Mouse (Mus musculus) forebrain, postnatal 0 days (tissue): Measurements from ENCODE around the gene Drc3. TPM values are rescaled to one million over a fixed set of nuclear protein-coding genes. Genes with fewer than 3 reads are reported as not detected.
A peak's percentile ranks its signal among the peaks of the same experiment; 100 is the strongest.

Experiments
- ATAC-seq: fragments of 200-750 bp; cut with Nextera tagmentation; 2 replicates; pipeline ENCODE4 v1.8.0; 2017; ENCODE audit warnings: mild to moderate bottlenecking, moderate library complexity
- DNase-seq: peaks from one replicate; pipeline ENCODE4 v3.0.0-alpha.2; 2015
- H3K27ac ChIP-seq: fragments of 300-500 bp; sonication (generic); 2 replicates; pipeline ENCODE4 v1.5.1; 2014; ENCODE audit warnings: low read depth, mild to moderate bottlenecking, antibody characterized with exemption, low read length, moderate library complexity, mixed read lengths
- H3K27me3 ChIP-seq: fragments of 300-500 bp; sonication (generic); 2 replicates; pipeline ENCODE4 v1.6.1; 2014; ENCODE audit warnings: mild to moderate bottlenecking, low read length, mixed read lengths; ENCODE audit not compliant: insufficient read depth
- H3K36me3 ChIP-seq: fragments of 300-500 bp; sonication (generic); 2 replicates; pipeline ENCODE4 v1.6.1; 2014; ENCODE audit warnings: mild to moderate bottlenecking, moderate library complexity; ENCODE audit not compliant: insufficient read depth
- H3K4me1 ChIP-seq: fragments of 300-500 bp; sonication (generic); 2 replicates; pipeline ENCODE4 v1.6.1; 2014; ENCODE audit warnings: antibody characterized with exemption; ENCODE audit not compliant: insufficient read depth
- H3K4me2 ChIP-seq: fragments of 300-500 bp; sonication (generic); 2 replicates; pipeline ENCODE4 v1.6.1; 2014; ENCODE audit warnings: low read depth, mild to moderate bottlenecking, moderate library complexity
- H3K4me3 ChIP-seq: fragments of 300-500 bp; sonication (generic); 2 replicates; pipeline ENCODE4 v1.5.1; 2014; ENCODE audit warnings: low read depth, low read length, mixed read lengths
- H3K9ac ChIP-seq: fragments of 300-500 bp; sonication (generic); 2 replicates; pipeline ENCODE4 v1.6.1; 2014; ENCODE audit warnings: mild to moderate bottlenecking
- H3K9me3 ChIP-seq: fragments of 300-500 bp; sonication (generic); 2 replicates; pipeline ENCODE4 v1.6.1; 2016; ENCODE audit warnings: low read length
- CTCF ChIP-seq: sonication (generic); IDR thresholded peaks from 2 replicates; pipeline ENCODE4 v1.5.1; 2016; ENCODE audit warnings: antibody characterized with exemption, control low read depth, low read depth
- WGBS: fragments of 180-500 bp; shearing (Covaris S2); extraction: QIAGEN DNeasy Blood & Tissue Kit; methylation state at CpG from one replicate; pipeline ENCODE4 v1.1.7; 2014; 5-methylcytosine and 5-hydroxymethylcytosine counted together
- polyA plus RNA-seq: library from polyadenylated mRNA; unstranded; fragments of >200 nt; fragmentation: Nextera tagmentation; extraction: Ambion mirVana; gene quantifications from 2 replicates; pipeline ENCODE4 v1.2.1, GENCODE M21; 2015
- total RNA-seq: library from RNA; depleted of rRNA; stranded (reverse); fragments of >200 nt; gene quantifications from 2 replicates; pipeline ENCODE4 v1.2.3, GENCODE M21; 2014

The Drc3 gene
- total and polyA plus RNA-seq, 2 experiments from 2014 or later = 10.0 to 15.5 TPM

DNA sequence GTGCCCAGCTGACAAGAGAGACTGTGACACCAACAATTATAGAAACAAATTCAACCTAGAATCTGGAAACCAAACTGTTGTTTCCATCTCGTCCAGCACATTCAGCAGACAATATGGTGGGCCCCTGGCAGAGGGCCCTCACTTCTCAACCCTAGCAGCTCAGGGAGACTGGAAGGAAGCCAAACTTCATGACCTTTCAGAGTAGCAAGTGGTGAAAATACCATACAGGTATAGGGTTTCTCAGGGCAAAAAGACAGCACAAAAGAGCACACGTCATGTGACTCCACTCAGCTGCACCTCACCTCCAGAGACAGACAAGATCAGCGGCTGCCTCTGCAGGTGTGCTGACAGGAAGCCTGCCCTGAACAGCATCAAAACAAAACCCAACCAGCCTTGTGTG is 19.0 kb upstream of the Drc3 start:
- Histone ChIP-seq H3K4me2 (no peak overlapping the region), H3K27me3 (no peaks in the 10 kb centered on the region), H3K4me3 (no peak overlapping the region), H3K27ac (peak overlapping the region; percentile 21; the same call in 1 of the 2 replicates), H3K9me3 (no peaks in the 10 kb centered on the region), H3K9ac (no peak overlapping the region), H3K36me3 (no peaks in the 10 kb centered on the region), H3K4me1 (no peaks in the 10 kb centered on the region; the same call in 1 of the 2 replicates)
- WGBS = 52% methylated on average over 3 of the region's 3 CpGs
- no peak for TF ChIP-seq CTCF
- ATAC-seq (no peak; the same call in 1 of the 2 replicates), DNase-seq (no peak)

DNA sequence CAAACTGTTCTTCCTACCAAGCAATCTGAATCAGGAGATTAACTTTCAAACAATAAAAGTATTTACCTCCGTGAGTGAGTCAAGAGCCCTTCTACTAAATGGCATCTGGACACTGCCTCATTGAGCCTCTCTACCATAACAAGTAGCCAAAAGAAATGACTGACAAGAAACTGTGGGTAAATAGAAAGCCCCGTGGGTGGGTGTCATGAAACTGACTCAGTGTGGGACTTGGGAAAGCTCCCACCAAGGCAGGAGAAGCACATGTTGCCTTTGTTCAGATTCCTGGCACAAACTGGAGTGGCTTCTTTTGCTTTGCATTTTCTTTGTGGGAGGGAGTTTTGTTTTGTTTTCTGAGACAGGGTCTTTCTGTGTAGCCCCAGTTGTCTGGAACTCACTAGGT is 17.4 kb upstream of the Drc3 start:
- no peak overlapping the region for H3K27ac ChIP-seq
- H3K4me2 ChIP-seq = no peak overlapping the region
- H3K4me3 ChIP-seq = no peak overlapping the region
- no peak for TF ChIP-seq CTCF
- H3K4me1 ChIP-seq = no peaks in the 10 kb centered on the region; the same call in 1 of the 2 replicates
- DNase-seq (no peak), ATAC-seq (no peak)
- no peak overlapping the region for H3K9ac ChIP-seq
- H3K27me3 ChIP-seq = no peaks in the 10 kb centered on the region
- H3K36me3 ChIP-seq = no peaks in the 10 kb centered on the region
- WGBS = 25% methylated on average over 2 of the region's 2 CpGs
- H3K9me3 ChIP-seq = no peaks in the 10 kb centered on the region

DNA sequence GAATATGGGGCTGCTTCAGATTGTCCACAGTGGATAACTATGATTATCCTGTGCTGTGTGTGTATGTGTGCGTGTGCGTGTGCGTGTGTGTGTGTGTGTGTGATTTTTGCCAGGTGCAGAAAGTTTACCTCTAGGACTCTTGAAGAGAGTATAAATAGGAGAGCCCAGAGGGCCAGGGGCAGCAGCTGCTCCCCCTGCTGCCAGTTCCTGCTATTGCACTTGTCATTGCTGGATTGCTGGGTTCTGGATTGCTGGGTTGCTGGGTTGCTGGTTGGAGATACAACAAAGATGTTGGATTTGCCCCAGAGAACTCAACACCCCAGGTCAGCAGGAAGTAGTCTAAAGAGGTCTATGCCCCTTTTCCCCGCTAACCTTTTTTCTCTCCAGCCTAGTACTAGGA is 14.8 kb upstream of the Drc3 start:
- Histone ChIP-seq H3K27ac (no peak overlapping the region), H3K9me3 (no peaks in the 10 kb centered on the region), H3K4me2 (no peak overlapping the region), H3K27me3 (no peaks in the 10 kb centered on the region), H3K36me3 (no peaks in the 10 kb centered on the region), H3K4me1 (no peaks in the 10 kb centered on the region; the same call in 1 of the 2 replicates), H3K4me3 (no peak overlapping the region), H3K9ac (no peak overlapping the region)
- DNase-seq (no peak), ATAC-seq (no peak)
- TF ChIP-seq CTCF = peak; percentile 52
- 68% methylated on average over 4 of the region's 4 CpGs for WGBS

DNA sequence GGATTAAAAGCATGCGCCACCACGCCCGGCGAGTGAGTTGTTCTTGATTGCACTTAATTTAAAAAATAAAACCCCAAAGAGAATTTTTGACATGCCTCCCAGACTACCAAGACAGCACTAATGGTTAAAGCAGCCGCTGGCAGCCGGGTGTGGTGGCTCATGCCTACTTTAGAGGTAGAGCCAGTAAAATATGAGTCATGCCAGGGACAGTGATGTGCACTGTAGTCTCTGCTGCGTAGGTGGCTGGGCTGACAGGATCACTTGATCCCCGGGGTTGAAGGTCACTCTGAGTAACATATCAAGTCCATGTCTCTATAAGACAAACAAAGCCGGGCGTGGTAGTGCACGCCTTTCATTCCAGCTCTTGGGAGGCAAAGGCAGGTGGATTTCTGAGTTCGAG is 13.8 kb upstream of the Drc3 start:
- TF ChIP-seq CTCF = no peak
- DNase-seq (no peak), ATAC-seq (no peak)
- no peaks in the 10 kb centered on the region for H3K27me3 ChIP-seq
- no peak overlapping the region for H3K9ac ChIP-seq
- H3K4me3 ChIP-seq = no peak overlapping the region
- no peaks in the 10 kb centered on the region; the same call in 1 of the 2 replicates for H3K4me1 ChIP-seq
- H3K27ac ChIP-seq = no peak overlapping the region
- 91% methylated on average over 12 of the region's 12 CpGs for WGBS
- no peaks in the 10 kb centered on the region for H3K9me3 ChIP-seq
- no peaks in the 10 kb centered on the region for H3K36me3 ChIP-seq
- no peak overlapping the region for H3K4me2 ChIP-seq

DNA sequence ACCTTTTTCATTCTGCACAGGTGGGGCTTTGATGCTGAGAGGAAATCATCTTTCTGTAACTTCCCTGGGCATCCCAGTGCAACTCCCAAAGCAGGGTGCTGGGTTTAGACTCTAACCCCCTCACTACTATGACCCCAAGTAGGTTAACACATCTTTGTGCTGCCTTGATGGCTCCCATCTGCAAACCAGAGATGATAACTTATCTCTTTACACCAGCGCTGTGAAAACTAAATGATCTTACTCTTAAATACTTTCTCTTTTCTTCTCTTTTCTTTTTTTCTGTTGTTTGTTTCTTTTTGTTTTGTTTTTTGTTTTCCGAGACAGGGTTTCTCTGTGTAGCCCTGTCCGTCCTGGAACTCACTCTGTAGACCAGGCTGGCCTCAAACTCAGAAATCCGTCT is 7.3 kb upstream of the Drc3 start:
- H3K27ac ChIP-seq = no peak overlapping the region
- H3K27me3 ChIP-seq = no peaks in the 10 kb centered on the region
- no peak for TF ChIP-seq CTCF
- no peaks in the 10 kb centered on the region for H3K9me3 ChIP-seq
- WGBS = 74% methylated on average over 4 of the region's 4 CpGs
- no peak overlapping the region for H3K9ac ChIP-seq
- H3K36me3 ChIP-seq = no peaks in the 10 kb centered on the region
- no peaks in the 10 kb centered on the region for H3K4me1 ChIP-seq
- no peak for DNase-seq
- no peak overlapping the region for H3K4me2 ChIP-seq
- H3K4me3 ChIP-seq = no peak overlapping the region
- ATAC-seq = no peak

DNA sequence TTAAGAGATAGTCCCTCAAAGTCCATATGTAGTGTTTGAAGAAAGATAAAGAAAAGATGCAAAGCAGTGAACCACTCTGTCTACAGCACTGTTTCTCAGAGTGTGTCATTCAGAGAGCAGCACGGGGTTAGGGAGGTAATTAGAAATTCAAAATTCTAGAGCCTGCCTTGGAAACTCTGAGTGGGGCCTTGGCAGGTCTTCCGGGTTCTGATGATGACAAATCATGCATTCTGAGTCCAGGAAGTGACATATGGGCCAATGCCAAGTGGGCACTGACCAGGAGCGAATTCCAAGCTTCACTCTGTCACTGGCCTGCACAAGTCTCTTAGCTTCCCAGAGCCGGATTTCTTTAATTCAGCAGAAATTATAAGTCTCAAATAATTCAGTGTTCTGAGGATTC is 6.6 kb upstream of the Drc3 start:
- WGBS = 42% methylated on average over 4 of the region's 4 CpGs
- no peak for TF ChIP-seq CTCF
- Histone ChIP-seq H3K9ac (no peak overlapping the region), H3K36me3 (no peaks in the 10 kb centered on the region), H3K4me3 (no peak overlapping the region), H3K27me3 (no peaks in the 10 kb centered on the region), H3K4me2 (no peak overlapping the region), H3K27ac (no peak overlapping the region), H3K9me3 (no peaks in the 10 kb centered on the region), H3K4me1 (0 out of 2 replicates have a peak, but pooled peaks cover 4% of the 10 kb centered on the region)
- ATAC-seq (no peak), DNase-seq (no peak)

DNA sequence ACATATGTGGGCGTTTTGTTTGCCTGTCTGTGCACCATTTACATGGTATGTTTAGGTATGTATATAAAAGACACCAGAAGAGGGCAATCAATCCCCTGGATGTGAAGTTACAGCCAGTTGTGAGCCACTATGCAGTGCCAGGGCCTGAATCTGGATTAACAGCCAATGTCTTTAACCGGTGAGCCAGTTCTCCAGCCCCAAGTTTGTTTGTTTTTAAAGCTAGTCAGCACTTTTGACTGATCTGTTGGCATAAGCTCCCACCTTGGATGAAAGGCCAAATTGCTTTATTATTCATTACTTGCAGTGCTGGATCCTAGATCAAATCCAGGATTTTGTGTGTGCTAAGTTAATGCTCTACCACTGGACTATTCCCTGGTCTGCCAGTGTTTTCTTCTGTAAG is 1.7 kb upstream of the Drc3 start:
- 54% methylated on average over 2 of the region's 2 CpGs for WGBS
- H3K36me3 ChIP-seq = no peaks in the 10 kb centered on the region
- DNase-seq = no peak
- H3K27me3 ChIP-seq = no peaks in the 10 kb centered on the region
- peak; percentile 32; the same call in 1 of the 2 replicates for TF ChIP-seq CTCF
- H3K4me3 ChIP-seq = peak overlapping the region; percentile 74
- no peak for ATAC-seq
- 0 out of 2 replicates have a peak, but pooled peaks cover 10% of the 10 kb centered on the region for H3K4me1 ChIP-seq
- peak overlapping the region; percentile 71 for H3K9ac ChIP-seq
- peak overlapping the region; percentile 85 for H3K4me2 ChIP-seq
- H3K27ac ChIP-seq = peak overlapping the region; percentile 82; the same call in 1 of the 2 replicates
- no peaks in the 10 kb centered on the region for H3K9me3 ChIP-seq
